Mouse (Mus musculus) adrenal gland, postnatal 36 days (tissue): ENCODE measurements around the gene Kat7. TPM values are rescaled to one million over a fixed set of nuclear protein-coding genes. Genes with fewer than 3 reads are reported as not detected.

Experiments used
- DNase-seq, 2 experiments: peaks; one replicate each; pipeline ENCODE4 v3.0.0; 2021; ENCODE audit warnings: mixed read lengths in 1 of 2
- total RNA-seq, 2 experiments: library from RNA; stranded (reverse); gene quantifications; 2 replicates each; pipeline ENCODE4 v1.2.3; 2021

Gene Kat7
- total RNA-seq, 2 experiments from 2014 or later, result 48.5 to 51.9 TPM

GRCm38 (mm10) chr11:95333805-95334204, 23.8 kb upstream of the Kat7 start:
- no peak for DNase-seq

GRCm38 (mm10) chr11:95333209-95333608, 23.2 kb upstream of the Kat7 start:
- no peak for DNase-seq

GRCm38 (mm10) chr11:95330662-95331061, 20.6 kb upstream of the Kat7 start:
- no peak for DNase-seq

GRCm38 (mm10) chr11:95328629-95329028, 18.6 kb upstream of the Kat7 start:
- no peak for DNase-seq

- peak; percentile 53 to 55 for DNase-seq
These were observed 16.2 kb upstream of the Kat7 start for GRCm38 (mm10) chr11:95326243-95326642.

DNA sequence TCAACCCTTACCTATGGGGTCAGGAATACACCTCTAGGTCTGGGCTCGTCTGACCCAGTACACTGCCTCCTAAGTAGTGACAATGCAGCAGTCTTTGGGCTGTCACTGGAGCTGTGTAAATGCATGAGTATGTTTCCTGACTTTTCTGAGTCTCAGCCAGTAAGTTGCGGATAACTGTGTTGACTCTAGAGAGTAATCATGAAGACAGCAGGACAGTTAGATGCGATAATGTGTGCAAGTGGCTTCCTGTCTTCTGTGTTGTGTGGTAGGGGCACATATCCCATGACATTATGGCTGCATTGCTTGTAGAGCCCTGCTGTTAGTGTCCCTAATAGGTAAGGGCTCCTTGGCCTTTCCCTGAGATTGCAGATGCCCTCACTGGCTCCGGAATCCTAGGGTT, 15.8 kb upstream of the Kat7 start:
- no peak for DNase-seq

DNA sequence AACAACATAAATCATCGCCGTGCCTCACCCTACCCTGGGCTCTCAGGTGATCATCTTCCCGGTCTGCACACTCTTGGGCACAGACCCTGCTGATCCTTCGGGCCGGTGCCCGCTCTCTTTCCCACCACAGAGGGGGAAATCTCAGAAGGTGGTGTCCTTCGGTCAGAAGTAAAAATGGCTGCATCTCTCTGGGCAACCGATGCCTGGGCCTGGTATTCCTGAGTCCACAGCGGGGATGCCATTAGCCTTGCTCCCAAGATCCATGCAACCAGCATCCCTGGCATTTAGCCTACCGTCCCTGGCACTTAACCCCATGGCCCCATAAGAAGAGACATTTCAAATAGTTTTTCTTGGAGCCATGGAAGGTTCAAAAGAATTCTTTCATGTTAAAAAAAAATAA, 14.1 kb upstream of the Kat7 start:
- DNase-seq, result no peak

DNA sequence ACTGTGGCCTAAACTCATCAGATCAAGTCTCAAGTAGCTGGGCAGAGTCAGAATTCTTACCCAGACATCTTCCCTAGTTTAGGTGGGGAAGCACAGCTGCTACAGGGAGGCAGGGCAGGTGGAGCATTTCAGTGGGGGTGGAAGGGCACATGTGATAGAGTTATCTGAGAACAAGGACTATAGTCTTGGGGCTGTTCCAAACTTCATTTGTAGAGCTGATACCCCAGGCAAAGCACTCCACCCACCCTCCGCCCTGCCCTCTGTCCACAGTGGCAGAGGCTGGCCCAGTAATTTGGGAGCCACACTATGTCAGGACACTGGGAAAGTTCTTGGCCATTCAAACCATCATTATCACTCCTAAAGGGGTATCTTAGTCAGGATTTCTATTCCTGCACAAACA, 10.0 kb upstream of the Kat7 start:
- no peak for DNase-seq

DNA sequence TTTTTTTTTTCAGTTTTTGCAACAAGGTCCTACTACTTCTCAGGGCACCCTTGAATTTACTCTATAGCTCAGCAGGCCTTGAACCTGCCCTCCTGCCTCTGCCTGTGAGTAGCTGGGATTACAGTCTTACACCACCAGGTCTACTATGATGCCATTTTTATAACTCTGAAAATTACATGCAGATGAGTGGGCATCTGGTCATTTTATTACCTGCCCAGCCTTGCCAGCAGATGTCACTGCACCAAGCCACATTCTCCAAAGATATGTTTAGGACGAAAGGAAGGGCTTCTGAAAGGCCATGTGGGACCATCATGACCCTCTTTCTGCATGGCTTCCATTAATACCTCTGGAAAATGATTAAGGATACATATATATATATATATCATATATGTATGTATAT, 9.5 kb upstream of the Kat7 start:
- DNase-seq, result no peak

GRCm38 (mm10) chr11:95318116-95318515, 8.1 kb upstream of the Kat7 start:
- no peak for DNase-seq

DNA sequence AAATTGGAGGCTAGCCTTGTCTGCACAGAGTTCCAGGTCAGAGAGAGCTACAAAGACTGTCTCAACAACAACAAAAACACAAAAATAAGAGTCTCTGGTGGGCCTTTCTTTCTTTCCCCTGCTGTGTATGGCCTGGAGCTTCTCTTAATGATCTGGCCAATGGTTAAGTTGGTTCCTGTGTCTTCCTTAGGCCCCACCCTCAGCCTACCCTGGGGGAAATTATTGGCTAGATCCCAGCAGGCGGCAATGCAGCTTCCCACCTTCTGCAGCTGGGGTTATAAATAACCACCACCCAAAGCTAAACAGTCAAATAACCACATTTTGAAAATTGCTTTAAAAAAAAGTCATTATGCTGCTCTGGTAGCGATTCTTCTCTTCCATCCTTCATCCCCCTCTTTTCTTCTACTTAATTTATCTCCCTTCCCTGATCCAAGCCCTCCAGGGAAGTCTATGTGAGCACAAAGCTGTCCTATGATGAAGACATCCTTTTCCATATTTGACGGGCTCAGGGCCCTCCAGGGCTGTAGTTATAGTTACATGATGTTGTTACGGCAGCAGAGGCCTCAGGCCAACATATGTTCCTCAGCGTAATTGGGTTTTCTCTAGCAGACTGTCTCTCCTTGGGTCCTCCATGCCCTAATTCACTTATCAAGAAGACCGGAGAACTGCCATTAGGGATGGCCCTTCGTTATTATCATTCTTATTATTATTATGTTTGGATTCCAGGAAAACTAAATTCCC, 5.3 kb upstream of the Kat7 start:
- DNase-seq, result no peak

DNA sequence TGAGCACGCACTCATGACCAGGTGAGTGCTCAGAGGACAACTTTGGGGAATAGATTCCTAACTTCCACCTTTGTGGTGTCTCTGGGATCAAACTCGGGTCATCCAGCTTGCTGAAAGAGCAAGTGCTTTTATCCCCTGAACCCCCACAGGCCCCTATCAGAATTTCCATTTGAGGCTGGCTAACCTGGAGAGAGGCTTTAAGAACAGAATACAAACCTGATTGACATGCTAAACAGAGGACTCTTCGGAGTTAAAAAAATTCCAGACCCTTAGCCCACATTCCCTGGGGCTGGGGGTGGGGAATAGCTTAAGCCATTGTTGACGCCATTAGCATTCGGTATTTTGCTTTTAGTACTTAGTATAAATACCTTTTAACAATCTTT, 1.4 kb upstream of the Kat7 start:
- no peak for DNase-seq

GRCm38 (mm10) chr11:95310648-95311424, 790 bp upstream of the Kat7 start:
- DNase-seq, result peak; percentile 19 to 21

GRCm38 (mm10) chr11:95309510-95310006, 488 bp downstream of the Kat7 start:
- peak; percentile 97 to 98 for DNase-seq

- no peak for DNase-seq
These were observed 2.5 kb downstream of the Kat7 start for GRCm38 (mm10) chr11:95307526-95307925.

GRCm38 (mm10) chr11:95305600-95305999, 4.4 kb downstream of the Kat7 start:
- DNase-seq, result no peak

DNA sequence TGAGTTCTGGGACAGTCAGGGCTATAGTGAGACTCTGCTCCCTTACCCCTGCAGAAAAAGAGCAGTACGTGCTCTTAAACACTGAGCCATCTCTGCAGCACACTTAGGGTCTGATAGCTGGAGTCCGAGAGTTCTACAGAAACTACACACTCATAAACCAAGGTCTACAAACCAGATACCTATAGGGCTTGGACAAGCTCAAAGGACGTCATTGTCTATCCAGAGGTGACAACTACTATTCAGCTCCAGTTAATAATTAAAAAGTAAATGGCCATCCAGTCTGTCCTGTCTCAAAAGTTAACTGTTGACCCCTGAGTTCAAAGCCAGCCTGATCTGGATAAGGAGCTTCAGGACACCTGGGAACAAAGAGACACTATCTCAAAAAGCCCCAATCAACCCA, 8.3 kb downstream of the Kat7 start:
- DNase-seq, result no peak

GRCm38 (mm10) chr11:95299886-95300285, 10.2 kb downstream of the Kat7 start:
- peak; percentile 53 to 56 for DNase-seq

DNA sequence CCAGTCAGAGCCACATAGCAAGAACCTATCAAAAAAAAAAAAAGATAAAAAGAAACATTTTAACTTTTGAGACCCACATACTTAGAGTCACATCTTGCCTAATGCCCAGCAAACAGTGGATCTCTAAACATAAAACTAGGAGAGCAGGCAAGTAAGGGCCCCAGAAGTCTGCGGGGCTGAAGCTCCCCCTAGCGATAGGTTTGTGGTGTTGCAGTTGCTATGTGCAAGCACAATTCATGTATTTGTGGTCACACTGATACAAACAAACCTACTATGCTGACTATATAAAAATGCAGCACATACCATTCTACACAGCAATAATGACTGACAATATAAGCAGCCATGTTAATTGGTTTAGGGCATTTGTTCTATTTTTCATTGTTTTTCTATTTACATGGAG, 11.9 kb downstream of the Kat7 start:
- peak in 1 of 2 experiments; percentile 43 for DNase-seq

DNA sequence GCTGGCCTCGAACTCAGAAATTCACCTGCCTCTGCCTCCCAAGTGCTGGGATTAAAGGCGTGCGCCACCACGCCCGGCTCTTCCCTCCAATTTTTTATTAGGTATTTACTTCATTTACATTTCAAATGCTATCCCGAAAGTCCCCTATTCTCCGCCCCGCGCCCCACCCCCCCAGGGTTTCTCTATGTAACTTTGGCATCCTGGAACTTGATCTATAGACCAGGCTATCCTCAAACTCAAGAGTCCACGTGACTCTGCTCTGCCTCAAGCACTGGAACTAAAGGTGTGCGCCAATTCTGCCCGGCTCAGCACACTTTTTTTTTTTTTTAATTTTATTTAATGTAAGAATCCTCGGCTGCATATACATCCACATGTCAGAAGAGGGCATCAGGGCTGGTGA, 14.3 kb downstream of the Kat7 start:
- no peak for DNase-seq

GRCm38 (mm10) chr11:95293017-95293624, 16.9 kb downstream of the Kat7 start:
- DNase-seq, result no peak

- no peak for DNase-seq
These were observed 18.0 kb downstream of the Kat7 start for GRCm38 (mm10) chr11:95291998-95292397.

DNA sequence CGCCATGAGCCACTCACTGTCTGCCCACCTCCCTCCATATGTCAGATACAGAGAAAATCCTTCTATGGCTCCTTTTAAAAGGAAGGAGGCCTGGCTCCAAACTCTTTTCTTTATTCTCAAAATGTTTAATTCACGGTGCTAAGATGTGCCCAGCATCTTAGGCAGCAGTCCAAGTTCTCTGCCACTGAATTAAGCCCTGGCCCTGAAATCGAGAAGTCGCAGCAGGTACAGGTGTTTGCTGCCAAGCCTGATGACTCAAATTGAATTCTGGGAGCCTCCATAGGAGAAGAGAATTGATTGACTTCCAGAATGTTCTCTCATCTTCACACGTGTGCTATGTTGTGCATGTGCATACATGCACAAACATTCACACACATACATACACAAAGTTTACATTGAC, 27.7 kb downstream of the Kat7 start:
- DNase-seq, result no peak
